Mouse (Mus musculus) erythroblast, embryonic 14.5 days (primary cell): Measurements from ENCODE around the gene Lrrc59.

Experiments
- GATA1 ChIP-seq: IDR thresholded peaks from 2 replicates; pipeline ENCODE4 v1.6.1; 2012; ENCODE audit warnings: low read length, inconsistent platforms, mixed read lengths
- TAL1 ChIP-seq: IDR thresholded peaks from 3 replicates; pipeline ENCODE4 v1.6.1; 2012; ENCODE audit warnings: low read length, inconsistent platforms, mixed read lengths

DNA sequence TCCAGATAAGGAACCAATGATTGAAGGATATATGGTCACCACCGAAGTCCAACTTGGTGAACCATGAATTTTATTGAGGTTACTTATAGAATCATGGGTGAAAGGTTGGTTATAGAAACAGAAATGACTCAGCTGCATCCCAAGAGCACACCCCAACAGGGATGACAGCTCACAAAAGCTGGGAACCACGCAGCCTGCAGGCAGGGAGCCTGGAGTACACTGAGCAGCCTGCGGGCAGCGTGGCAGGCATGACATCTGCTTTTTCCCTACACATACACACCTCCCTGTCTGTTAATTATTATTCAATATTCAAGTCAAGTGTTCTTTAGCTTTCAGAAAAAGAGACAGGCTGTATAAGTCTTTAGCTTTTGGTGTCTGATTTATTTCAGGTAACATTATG is 15.0 kb upstream of the Lrrc59 start:
- no peak for TF ChIP-seq GATA1
- no peak for TF ChIP-seq TAL1
